Mouse (Mus musculus) layer of hippocampus, postnatal 36 days (tissue): ENCODE results near the gene Scn3a. TPM values are rescaled to one million over a fixed set of nuclear protein-coding genes. Genes with fewer than 3 reads are reported as not detected.

Experiments used
- total RNA-seq, 2 experiments: library from RNA; stranded (reverse); gene quantifications; 2 replicates each; pipeline ENCODE4 v1.2.3; 2021

The Scn3a gene
- total RNA-seq, 2 experiments from 2014 or later = 35.3 to 39.5 TPM

Other genes with a start within 250 kb of the Scn3a start
- 1 to 10 TPM; 2.5 to 4.3 TPM for gene Slc38a11, start 203.6 kb downstream of the Scn3a start, total RNA-seq
- 100 to 1,000 TPM; 247 to 255 TPM for gene Scn2a, start 53.1 kb upstream of the Scn3a start, total RNA-seq